Mouse (Mus musculus) erythroblast, adult 5-6 weeks (primary cell): Measurements from ENCODE around the gene AA467197. TPM values are rescaled to one million over a fixed set of nuclear protein-coding genes. Genes with fewer than 3 reads are reported as not detected.

Experiments used
- ATAC-seq: replicated peaks from 2 replicates; pipeline ENCODE4 v1.8.0; 2016; ENCODE audit warnings: moderate number of reproducible peaks, mild to moderate bottlenecking, moderate TSS enrichment, inconsistent platforms; ENCODE audit not compliant: poor library complexity, low FRiP score, severe bottlenecking
- total RNA-seq, 2 experiments: library from RNA; stranded (forward) in 1 of 2; stranded (reverse) in 1 of 2; fragments of 150-400 nt in 1 of 2; fragments of 200-764, 138-1000 nt in 1 of 2; gene quantifications; 2 replicates each; pipeline versions ENCODE4 v1.2.3 to v1.2.4; 2015 to 2017; ENCODE audit warnings: low replicate concordance in 2 of 2

The AA467197 gene
- total RNA-seq, 2 experiments from 2014 or later, result 3.1 to 7.5 TPM

DNA sequence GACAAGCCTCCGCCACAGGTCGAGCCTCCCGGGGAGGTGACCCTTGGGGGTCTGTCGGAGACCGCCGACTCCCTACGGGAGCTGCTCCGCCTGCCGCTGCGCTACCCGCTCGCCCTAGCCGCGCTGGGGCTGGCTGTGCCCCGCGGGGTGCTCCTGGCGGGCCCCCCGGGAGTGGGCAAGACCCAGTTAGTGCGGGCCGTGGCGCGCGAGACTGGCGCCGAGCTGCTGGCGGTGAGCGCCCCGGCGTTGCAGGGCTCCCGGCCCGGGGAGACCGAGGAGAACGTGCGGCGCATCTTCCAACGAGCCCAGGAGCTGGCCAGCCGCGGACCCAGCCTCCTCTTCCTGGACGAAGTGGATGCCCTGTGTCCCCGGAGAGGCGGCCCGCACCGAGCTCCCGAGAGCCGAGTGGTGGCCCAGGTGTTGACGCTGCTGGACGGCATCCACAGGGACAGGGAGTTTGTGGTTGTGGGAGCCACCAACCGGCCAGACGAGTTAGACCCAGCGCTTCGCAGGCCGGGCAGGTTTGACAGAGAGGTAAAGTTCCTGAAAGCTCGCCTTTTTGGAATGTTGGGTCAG, 5.5 kb upstream of the AA467197 start:
- no peak; the same call in 1 of the 2 replicates for ATAC-seq

- peak; percentile 88 for ATAC-seq
These were observed 776 bp downstream of the AA467197 start for GRCm38 (mm10) chr2:122637526-122637997.

DNA sequence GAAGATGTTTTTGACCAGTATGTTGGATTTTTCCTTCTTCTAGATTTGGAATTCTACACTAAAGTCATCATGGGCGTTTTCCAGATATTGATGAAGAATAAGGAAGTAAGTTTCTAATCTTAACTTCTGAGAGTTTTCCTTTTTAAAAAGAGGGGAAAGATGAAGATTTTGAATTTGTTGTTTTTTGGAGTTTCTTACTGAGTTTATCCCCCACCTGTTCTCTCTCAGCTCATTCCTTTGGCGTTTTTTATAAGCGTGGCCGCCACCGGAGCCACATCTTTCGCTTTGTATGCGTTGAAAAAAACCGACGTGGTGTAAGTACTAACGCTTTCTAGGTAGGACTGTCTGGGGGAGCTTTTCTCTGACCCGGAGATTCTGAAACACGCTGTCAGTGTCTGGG, 1.2 kb downstream of the AA467197 start:
- ATAC-seq, result no peak

DNA sequence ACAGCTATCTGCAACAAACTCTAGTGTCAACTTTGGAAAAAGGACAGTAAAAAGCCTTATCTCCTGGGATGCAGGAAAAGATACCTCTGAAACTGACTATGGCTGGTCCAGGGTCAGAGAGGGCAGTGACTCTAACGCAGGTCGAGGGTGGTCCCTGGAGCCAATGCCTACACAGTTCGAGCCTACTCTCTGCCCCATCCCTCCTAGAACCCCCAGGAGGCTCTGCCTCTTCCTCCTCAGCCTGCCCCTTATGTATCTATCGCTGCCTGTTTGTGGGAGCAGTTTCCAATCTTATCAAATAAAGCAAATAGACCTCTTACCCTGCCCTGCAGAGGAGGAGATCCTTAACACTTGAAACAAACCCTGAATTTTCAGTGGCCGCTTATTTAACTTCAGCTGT, 1.9 kb downstream of the AA467197 start:
- ATAC-seq, result no peak

- ATAC-seq, result no peak
These were observed 15.6 kb downstream of the AA467197 start for GRCm38 (mm10) chr2:122652096-122653084.

GRCm38 (mm10) chr2:122656052-122656451, 19.3 kb downstream of the AA467197 start:
- no peak for ATAC-seq

DNA sequence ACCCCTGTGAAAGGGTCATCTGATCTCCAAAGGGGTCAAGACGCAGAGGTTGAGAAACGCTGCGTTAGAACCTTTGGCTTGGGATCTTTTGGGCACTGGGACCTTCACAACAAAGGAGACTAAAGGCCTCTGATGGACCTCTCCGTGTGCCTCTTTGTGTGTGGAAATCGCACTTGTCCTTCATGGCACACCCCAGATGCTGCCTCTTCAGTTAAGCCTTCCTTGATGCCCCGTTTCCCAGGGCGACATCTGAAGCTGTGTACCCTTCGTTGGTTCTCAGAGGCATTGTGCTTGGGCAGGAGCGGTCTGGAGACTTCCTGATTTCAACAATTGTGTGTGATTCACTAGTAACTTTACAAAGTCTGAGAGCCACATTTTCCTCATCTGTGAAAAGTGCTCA, 20.0 kb downstream of the AA467197 start:
- ATAC-seq, result no peak

- ATAC-seq, result no peak
These were observed 21.1 kb downstream of the AA467197 start for GRCm38 (mm10) chr2:122657707-122658524.

DNA sequence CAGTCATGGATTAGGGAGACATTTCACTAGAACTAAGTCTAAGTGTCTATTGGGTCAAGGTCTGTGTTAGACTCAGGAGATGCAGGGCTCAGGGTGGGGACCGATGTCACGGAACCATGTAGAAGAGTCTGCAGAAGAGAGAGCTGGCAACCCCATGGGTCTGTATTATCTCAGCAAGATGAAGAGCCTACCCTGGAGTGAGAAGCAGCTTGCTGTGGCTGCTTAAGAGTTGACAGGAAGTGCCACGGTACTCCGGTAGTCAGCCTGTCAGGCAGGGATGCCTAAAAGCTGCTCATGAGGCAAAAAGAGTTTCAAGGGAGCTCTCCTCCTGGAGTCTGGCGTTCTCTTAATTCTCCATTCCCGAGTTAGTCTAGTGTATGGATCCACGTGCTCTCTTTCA, 23.0 kb downstream of the AA467197 start:
- ATAC-seq, result no peak

DNA sequence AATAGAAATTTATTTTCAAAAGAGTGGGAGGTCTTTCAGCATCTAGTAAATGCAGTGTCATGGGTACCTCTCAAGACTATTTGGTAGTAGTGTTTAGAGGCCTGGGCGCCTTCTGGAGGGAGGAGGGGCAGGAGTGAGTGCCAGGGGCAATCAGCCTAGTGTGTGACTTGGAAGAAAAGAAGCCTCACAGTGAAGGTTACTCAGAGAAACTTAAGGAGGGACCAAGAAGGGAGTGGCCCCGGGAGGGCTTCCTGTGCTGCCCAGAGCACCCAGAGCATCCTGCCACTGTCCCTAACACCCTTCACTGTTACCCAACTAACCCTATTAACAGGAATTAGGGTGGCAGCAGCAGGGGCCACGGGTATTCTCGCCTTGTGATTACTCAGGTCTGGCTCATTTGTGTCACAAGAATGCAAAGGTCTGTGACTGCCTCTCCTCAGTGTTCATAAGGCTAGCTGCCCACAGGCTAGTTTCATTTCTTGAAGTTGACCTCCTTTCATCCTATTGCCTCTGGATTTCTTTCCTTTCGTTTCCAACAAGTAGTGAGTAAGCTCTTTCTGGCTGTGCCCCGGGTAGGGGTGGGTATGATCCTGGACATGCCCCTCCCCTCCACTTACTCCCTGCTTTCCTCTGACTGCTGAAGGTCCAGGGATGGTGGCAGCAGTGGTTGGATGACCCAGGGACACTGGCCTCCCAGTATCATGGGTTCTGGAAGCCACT, 28.6 kb downstream of the AA467197 start:
- ATAC-seq, result no peak

- 0 out of 2 replicates have a peak, but pooled peaks have one; percentile 55 for ATAC-seq
These were observed 29.4 kb downstream of the AA467197 start for GRCm38 (mm10) chr2:122665973-122666875.

GRCm38 (mm10) chr2:122667856-122668255, 31.1 kb downstream of the AA467197 start:
- ATAC-seq, result no peak

DNA sequence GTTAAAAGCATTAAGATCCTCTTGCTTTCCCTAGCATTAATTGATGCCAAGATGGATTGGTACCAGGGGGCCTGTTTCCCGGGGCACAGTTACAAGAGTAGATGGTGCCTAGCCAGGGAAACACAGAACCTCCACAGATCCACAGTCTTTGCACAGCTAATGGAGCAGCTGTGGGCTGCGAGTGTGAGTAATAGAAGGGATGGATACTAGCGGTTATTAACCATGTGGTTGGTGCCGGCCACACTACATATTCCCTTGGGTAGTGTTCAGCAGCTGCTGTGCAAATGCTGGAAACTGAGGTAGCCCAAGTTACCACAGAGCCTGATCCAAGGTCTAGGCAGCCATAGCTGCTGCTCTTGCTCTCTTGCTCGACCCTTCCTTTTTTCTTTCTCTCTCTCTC, 34.9 kb downstream of the AA467197 start:
- no peak for ATAC-seq

DNA sequence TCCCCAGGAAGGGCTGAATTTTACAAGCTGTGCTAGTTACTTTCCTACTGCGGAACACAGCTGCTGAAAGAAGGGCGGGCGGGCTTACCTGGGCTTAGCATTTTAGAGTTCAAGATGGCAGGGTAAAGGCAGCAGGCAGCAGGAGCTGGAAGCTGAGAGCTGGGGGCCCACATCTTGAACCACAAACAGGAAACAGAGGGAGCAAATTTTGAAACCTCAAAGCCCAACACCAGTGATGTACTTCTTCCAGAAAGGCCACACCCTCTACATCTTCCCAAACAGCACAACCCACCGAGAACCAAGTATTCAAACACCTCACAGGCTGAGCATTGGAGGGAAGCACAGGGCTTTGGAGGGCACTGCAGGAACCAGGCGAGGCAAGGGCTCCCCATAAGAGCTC, 36.1 kb downstream of the AA467197 start:
- no peak for ATAC-seq

GRCm38 (mm10) chr2:122675126-122675525, 38.3 kb downstream of the AA467197 start:
- ATAC-seq, result no peak

- ATAC-seq, result peak; percentile 55
These were observed 44.8 kb downstream of the AA467197 start for GRCm38 (mm10) chr2:122681379-122682137.

DNA sequence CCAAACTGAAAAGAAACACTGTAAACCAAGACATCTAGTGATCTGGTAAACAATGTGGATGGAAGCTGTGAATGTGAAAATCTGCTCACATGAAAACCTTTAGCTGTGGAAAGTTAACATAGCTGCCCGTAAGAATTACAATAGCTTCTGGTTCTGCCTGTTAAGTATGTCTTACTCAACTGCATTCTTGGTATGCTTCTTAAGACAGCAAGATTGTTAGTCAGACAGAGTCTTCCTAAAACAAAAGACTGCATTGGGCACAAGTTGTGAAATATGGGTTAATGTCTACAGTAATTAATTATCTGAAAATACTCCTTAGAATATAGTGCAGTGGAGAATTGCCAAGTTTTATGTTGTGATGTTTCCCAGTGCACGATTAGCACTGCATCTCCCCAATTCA, 45.7 kb downstream of the AA467197 start:
- no peak for ATAC-seq

DNA sequence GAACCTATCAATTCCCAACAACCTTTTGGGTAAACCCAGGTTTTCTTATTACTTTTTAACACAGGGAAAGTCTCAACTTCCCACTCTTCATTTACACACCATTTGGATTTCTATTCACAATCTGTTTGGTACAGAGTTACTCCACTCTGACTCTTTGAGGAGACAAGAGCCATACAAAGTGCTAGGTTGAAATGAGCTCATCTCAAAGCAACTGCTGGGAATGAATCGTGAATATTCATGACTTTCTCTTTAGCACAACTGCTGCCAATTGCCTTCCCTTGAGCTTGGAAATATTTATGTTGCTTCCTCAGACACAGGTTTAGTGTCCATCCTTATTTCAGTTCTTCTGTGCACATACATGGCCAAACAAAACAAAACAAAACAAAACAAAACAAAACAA, 46.9 kb downstream of the AA467197 start:
- no peak for ATAC-seq
